Mouse (Mus musculus) lung, embryonic 16.5 days (tissue): ENCODE results near the gene Ltb4r1. TPM values are rescaled to one million over a fixed set of nuclear protein-coding genes. Genes with fewer than 3 reads are reported as not detected.
A peak's percentile ranks its signal among the peaks of the same experiment; 100 is the strongest.

Experiments
- ATAC-seq: fragments of 200-750 bp; cut with Nextera tagmentation; 2 replicates; pipeline ENCODE4 v1.8.0; 2017; ENCODE audit warnings: low read depth, mild to moderate bottlenecking, moderate library complexity
- H3K27ac ChIP-seq: fragments of 300-500 bp; sonication (generic); 2 replicates; pipeline ENCODE4 v1.5.1; 2014; ENCODE audit warnings: mild to moderate bottlenecking, control low read depth, low read length
- H3K27me3 ChIP-seq: fragments of 300-500 bp; sonication (generic); 2 replicates; pipeline ENCODE4 v1.6.1; 2014; ENCODE audit warnings: low read depth, low read length, mixed read lengths; ENCODE audit not compliant: control insufficient read depth, insufficient read depth
- H3K36me3 ChIP-seq: fragments of 300-500 bp; sonication (generic); 2 replicates; pipeline ENCODE4 v1.6.1; 2014; ENCODE audit warnings: low read length; ENCODE audit not compliant: control insufficient read depth, insufficient read depth
- H3K4me1 ChIP-seq: fragments of 300-500 bp; sonication (generic); replicated peaks from 2 replicates; pipeline ENCODE4 v1.6.1; 2014; ENCODE audit warnings: low read length, mixed read lengths; ENCODE audit not compliant: control insufficient read depth, insufficient read depth
- H3K4me2 ChIP-seq: fragments of 300-500 bp; sonication (generic); 2 replicates; pipeline ENCODE4 v1.6.1; 2014; ENCODE audit warnings: low read depth, low read length, control low read depth
- H3K4me3 ChIP-seq: fragments of 300-500 bp; sonication (generic); 2 replicates; pipeline ENCODE4 v1.5.1; 2014; ENCODE audit warnings: mild to moderate bottlenecking, low read length, control low read depth
- H3K9ac ChIP-seq: fragments of 300-500 bp; sonication (generic); 2 replicates; pipeline ENCODE4 v1.6.1; 2014; ENCODE audit warnings: low read length, control low read depth
- H3K9me3 ChIP-seq: fragments of 300-500 bp; sonication (generic); 2 replicates; pipeline ENCODE4 v1.6.1; 2016; ENCODE audit warnings: low read length; ENCODE audit not compliant: control insufficient read depth
- WGBS: fragments of 180-500 bp; shearing (Covaris S2); extraction: QIAGEN DNeasy Blood & Tissue Kit; methylation state at CpG from one replicate; pipeline ENCODE4 v1.1.7; 2014; 5-methylcytosine and 5-hydroxymethylcytosine counted together
- polyA plus RNA-seq: library from polyadenylated mRNA; unstranded; fragments of >200 nt; fragmentation: Nextera tagmentation; extraction: Ambion mirVana; gene quantifications from 2 replicates; pipeline ENCODE4 v1.2.1, GENCODE M21; 2015

The Ltb4r1 gene
- polyA plus RNA-seq, 1 experiment from 2014 or later, result 2.6 TPM

- Histone ChIP-seq H3K9ac (no peak overlapping the region), H3K27ac (no peak overlapping the region), H3K9me3 (no peaks in the 10 kb centered on the region), H3K4me2 (no peak overlapping the region), H3K4me3 (no peak overlapping the region), H3K27me3 (peaks cover 2% of the 10 kb centered on the region; the same call in 1 of the 2 replicates), H3K4me1 (peaks cover 14% of the 10 kb centered on the region), H3K36me3 (no peaks in the 10 kb centered on the region)
- ATAC-seq, result no peak
- 83% methylated on average over 14 of the region's 15 CpGs for WGBS
These were observed 12.9 kb downstream of the Ltb4r1 start for GRCm38 (mm10) chr14:55778686-55779085.

- Histone ChIP-seq H3K4me3 (no peak overlapping the region), H3K4me1 (peaks cover 14% of the 10 kb centered on the region), H3K27ac (no peak overlapping the region), H3K36me3 (no peaks in the 10 kb centered on the region), H3K9me3 (no peaks in the 10 kb centered on the region), H3K9ac (no peak overlapping the region), H3K27me3 (peaks cover 2% of the 10 kb centered on the region), H3K4me2 (no peak overlapping the region)
- ATAC-seq, result no peak
- 28% methylated on average over 16 of the region's 16 CpGs for WGBS
These were observed 13.9 kb downstream of the Ltb4r1 start for GRCm38 (mm10) chr14:55779656-55780055.

DNA sequence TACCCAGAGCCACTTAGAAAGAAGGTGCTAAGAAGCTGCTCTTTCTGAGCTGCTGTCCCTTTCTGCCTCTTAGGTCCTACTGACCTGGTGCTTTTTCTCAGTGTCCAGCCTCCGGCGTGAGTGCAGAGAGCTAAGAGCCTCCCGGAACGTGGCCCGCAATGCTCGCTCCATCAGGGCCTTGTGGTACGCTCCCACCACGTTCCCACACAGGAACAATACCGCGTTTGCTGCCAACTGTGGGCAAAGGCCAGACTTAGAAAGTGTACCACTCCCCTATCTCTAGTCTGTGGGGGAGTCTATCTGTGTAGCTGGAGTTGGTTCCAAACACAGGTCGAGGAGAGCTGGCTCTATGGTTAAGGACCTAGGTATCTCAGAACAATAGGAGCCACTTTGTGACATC lies 15.0 kb downstream of the Ltb4r1 start:
- peaks cover 14% of the 10 kb centered on the region for H3K4me1 ChIP-seq
- ATAC-seq, result no peak
- no peaks in the 10 kb centered on the region for H3K9me3 ChIP-seq
- 80% methylated on average over 11 of the region's 11 CpGs for WGBS
- no peaks in the 10 kb centered on the region for H3K36me3 ChIP-seq
- no peak overlapping the region for H3K4me2 ChIP-seq
- H3K27ac ChIP-seq, result no peak overlapping the region
- peaks cover 2% of the 10 kb centered on the region for H3K27me3 ChIP-seq
- H3K9ac ChIP-seq, result no peak overlapping the region
- H3K4me3 ChIP-seq, result no peak overlapping the region

DNA sequence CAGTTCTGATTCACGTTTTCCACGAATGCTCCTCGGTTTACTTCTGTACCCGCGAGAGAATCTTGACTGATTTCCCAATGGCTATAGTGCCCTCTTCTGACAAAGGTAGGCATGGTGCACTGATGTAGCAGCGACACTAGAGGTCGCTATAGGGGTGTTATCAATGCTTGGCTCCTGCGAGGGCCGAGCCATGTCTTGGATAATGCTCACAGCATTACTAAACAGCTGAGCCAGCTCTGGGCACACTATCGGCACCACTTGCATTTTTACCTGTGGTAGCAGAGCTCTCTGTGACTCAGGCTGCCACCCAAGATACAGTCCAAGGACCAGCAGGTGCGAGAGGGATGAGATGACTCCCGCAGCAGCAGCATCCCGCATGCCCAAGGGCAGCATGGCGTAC lies 15.5 kb downstream of the Ltb4r1 start:
- Histone ChIP-seq H3K27ac (no peak overlapping the region), H3K27me3 (peaks cover 3% of the 10 kb centered on the region), H3K4me2 (peak overlapping the region; percentile 45), H3K4me1 (peaks cover 14% of the 10 kb centered on the region), H3K9ac (0 out of 2 replicates have a peak overlapping the region, but pooled peaks have one; percentile 29), H3K4me3 (peak overlapping the region; percentile 30), H3K9me3 (no peaks in the 10 kb centered on the region), H3K36me3 (no peaks in the 10 kb centered on the region)
- WGBS, result 17% methylated on average over 14 of the region's 14 CpGs
- peak; percentile 64 for ATAC-seq

- H3K4me2 ChIP-seq, result peak overlapping the region; percentile 76
- peaks cover 14% of the 10 kb centered on the region for H3K4me1 ChIP-seq
- H3K36me3 ChIP-seq, result no peaks in the 10 kb centered on the region
- H3K9ac ChIP-seq, result peak overlapping the region; percentile 72
- H3K27me3 ChIP-seq, result peaks cover 6% of the 10 kb centered on the region
- ATAC-seq, result no peak
- peak overlapping the region; percentile 56 for H3K4me3 ChIP-seq
- peak overlapping the region; percentile 69 for H3K27ac ChIP-seq
- 46% methylated on average over 9 of the region's 9 CpGs for WGBS
- no peaks in the 10 kb centered on the region for H3K9me3 ChIP-seq
These were observed 16.7 kb downstream of the Ltb4r1 start for GRCm38 (mm10) chr14:55782361-55782960.

- peak overlapping the region; percentile 56 for H3K4me3 ChIP-seq
- H3K9ac ChIP-seq, result peak overlapping the region; percentile 72
- no peaks in the 10 kb centered on the region for H3K9me3 ChIP-seq
- 2% methylated on average over 31 of the region's 31 CpGs for WGBS
- ATAC-seq, result peak; percentile 77
- H3K4me2 ChIP-seq, result peak overlapping the region; percentile 76
- no peaks in the 10 kb centered on the region for H3K36me3 ChIP-seq
- peak overlapping the region; percentile 83 for H3K27ac ChIP-seq
- peaks cover 12% of the 10 kb centered on the region for H3K27me3 ChIP-seq
- H3K4me1 ChIP-seq, result peaks cover 21% of the 10 kb centered on the region
These were observed 17.6 kb downstream of the Ltb4r1 start for GRCm38 (mm10) chr14:55783171-55783957.

DNA sequence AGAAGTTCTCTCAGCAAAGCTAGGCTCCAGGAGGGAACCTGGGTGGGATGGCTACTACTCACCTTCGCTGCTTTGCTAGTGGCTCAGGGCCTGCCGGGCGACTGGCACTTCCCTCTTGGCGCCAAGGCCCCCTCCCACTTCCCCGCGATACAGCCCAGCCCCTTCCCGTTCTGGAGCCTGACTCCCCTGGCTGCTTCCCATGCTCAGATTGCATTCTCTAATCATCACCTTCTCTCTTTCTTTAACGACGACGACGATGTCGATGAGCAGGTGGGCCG lies 18.1 kb downstream of the Ltb4r1 start, which contains the start of gene Adcy4:
Gene Adcy4, minus strand, starts transcription at position 138 of the 278 bp plus-strand sequence.
- H3K36me3 ChIP-seq, result no peaks in the 10 kb centered on the region
- H3K27ac ChIP-seq, result peak within 1 kb of the TSS; percentile 83
- peaks cover 13% of the 10 kb centered on the region for H3K27me3 ChIP-seq
- H3K4me2 ChIP-seq, result peak within 1 kb of the TSS; percentile 76
- 6% methylated on average over 13 of the region's 13 CpGs for WGBS
- H3K4me3 ChIP-seq, result peak within 1 kb of the TSS; percentile 56
- peak within 1 kb of the TSS; percentile 72 for H3K9ac ChIP-seq
- ATAC-seq, result 0 out of 2 replicates have a peak, but pooled peaks have one; percentile 24
- peaks cover 23% of the 10 kb centered on the region for H3K4me1 ChIP-seq
- H3K9me3 ChIP-seq, result no peaks in the 10 kb centered on the region

GRCm38 (mm10) chr14:55785195-55785594 lies 19.4 kb downstream of the Ltb4r1 start:
- H3K9me3 ChIP-seq, result no peaks in the 10 kb centered on the region
- no peak for ATAC-seq
- H3K4me1 ChIP-seq, result peaks cover 23% of the 10 kb centered on the region
- H3K9ac ChIP-seq, result no peak overlapping the region
- 28% methylated on average over 6 of the region's 6 CpGs for WGBS
- no peak overlapping the region for H3K4me2 ChIP-seq
- H3K27me3 ChIP-seq, result peaks cover 13% of the 10 kb centered on the region
- no peak overlapping the region for H3K4me3 ChIP-seq
- no peaks in the 10 kb centered on the region for H3K36me3 ChIP-seq
- H3K27ac ChIP-seq, result no peak overlapping the region

GRCm38 (mm10) chr14:55787731-55788130 lies 22.0 kb downstream of the Ltb4r1 start:
- peaks cover 9% of the 10 kb centered on the region for H3K4me1 ChIP-seq
- peak overlapping the region; percentile 82 for H3K4me2 ChIP-seq
- no peak overlapping the region for H3K27ac ChIP-seq
- ATAC-seq, result no peak
- H3K36me3 ChIP-seq, result no peaks in the 10 kb centered on the region
- 35% methylated on average over 11 of the region's 11 CpGs for WGBS
- H3K9me3 ChIP-seq, result no peaks in the 10 kb centered on the region
- peak overlapping the region; percentile 65; the same call in 1 of the 2 replicates for H3K9ac ChIP-seq
- peaks cover 10% of the 10 kb centered on the region for H3K27me3 ChIP-seq
- H3K4me3 ChIP-seq, result peak overlapping the region; percentile 57
